Mouse (Mus musculus) adrenal gland, postnatal 36 days (tissue): Measurements from ENCODE around the gene Ddb2. TPM values are rescaled to one million over a fixed set of nuclear protein-coding genes. Genes with fewer than 3 reads are reported as not detected.

ENCODE experiments used
- DNase-seq, 2 experiments: peaks; one replicate each; pipeline ENCODE4 v3.0.0; 2021; ENCODE audit warnings: mixed read lengths in 1 of 2
- total RNA-seq, 2 experiments: library from RNA; stranded (reverse); gene quantifications; 2 replicates each; pipeline ENCODE4 v1.2.3; 2021

Gene Ddb2
- total RNA-seq, 2 experiments from 2014 or later, result 8.8 to 10.5 TPM

DNA sequence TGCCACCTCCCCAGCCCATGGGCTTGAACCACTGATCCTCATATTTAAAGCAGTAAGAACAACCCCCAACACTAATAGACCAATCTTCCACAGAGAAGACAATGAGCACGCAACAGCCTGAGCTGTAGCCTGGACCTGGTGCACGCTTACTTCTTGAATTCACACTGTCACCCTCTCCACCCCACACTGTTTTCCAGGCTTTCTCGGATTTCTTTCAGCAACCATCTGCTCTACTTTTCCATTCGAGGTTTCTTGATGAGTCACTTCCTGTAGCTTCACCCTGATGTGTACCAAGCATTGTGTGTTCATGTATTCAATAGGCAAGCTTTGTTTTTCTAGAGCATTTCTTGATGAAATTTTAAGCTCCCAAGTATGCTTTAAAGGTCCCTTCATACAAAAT lies 49.4 kb downstream of the Ddb2 start:
- no peak for DNase-seq

DNA sequence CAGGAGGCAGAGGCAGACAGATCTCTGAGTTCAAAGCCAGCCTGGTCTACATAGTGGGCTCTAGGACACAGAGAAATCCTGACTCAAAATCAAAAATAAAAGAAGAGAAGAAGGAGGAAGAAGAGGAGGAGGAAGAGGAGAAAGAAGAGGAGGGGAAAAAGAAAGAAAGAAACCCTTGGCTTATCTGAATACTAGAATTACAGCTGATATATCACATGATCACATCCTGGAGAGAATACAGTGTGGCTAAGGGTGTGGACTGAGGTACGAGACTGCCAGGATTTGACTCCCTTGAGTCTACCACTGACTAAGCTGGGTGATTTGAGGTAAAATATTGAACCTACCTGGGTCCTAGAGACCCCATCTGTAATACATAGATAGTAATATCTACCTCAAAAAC lies 50.6 kb downstream of the Ddb2 start:
- no peak for DNase-seq

DNA sequence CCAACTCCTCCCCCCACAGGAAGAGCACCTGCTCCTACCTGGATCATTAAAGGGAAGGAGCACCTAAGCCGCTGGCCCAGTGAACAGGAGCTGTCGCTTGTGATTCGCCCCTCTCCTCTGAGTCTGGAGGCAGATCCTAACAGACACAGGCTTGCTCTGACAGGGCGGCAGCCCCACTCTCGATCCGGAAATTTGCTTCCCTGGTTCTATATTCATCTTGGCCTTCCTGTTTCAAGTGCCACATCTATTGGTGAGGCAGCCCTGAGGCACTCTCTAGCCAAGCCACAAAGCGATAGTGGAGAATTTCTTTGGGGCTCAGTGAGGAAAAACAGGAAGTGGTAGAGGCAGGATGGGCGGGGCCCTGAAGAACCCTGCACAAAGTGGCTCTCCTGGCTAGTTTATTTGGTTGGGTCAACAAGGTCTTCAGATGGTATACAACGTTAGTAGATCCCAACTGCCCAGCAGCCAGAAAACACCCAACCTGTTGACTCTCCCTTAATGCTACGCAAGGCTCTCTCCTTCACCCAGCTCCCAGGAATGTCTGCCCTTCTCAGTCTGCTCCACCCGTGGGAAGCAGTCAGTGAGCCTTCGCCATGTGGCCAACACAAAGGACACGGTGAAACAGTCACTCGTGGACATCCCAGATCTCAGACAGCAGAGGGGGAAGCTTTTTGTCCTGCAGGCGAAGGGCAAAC lies 52.9 kb downstream of the Ddb2 start, which contains the start of gene Madd:
TSS of gene Madd (minus strand) at position 127 of the 695 bp plus-strand sequence.
- DNase-seq, result peak in 1 of 2 experiments; percentile 36

DNA sequence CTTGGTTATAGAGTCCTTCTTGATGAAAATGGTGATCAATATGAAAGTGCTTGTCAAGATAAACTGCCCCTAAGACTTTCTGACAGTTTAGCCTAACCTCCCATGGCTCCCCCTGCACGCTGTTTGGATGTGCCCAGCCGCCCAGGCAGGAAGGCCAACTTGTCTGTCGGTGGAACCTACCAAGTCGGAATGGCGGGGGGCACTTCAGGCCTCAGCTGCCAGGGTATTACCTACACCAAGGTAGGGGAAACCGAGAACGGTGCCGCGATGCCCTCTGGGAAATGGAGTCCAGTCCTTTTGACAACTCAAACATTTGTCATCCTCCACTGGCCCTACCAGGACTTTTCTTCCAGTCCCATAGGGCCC lies 53.7 kb downstream of the Ddb2 start:
- DNase-seq, result peak; percentile 94 to 96

DNA sequence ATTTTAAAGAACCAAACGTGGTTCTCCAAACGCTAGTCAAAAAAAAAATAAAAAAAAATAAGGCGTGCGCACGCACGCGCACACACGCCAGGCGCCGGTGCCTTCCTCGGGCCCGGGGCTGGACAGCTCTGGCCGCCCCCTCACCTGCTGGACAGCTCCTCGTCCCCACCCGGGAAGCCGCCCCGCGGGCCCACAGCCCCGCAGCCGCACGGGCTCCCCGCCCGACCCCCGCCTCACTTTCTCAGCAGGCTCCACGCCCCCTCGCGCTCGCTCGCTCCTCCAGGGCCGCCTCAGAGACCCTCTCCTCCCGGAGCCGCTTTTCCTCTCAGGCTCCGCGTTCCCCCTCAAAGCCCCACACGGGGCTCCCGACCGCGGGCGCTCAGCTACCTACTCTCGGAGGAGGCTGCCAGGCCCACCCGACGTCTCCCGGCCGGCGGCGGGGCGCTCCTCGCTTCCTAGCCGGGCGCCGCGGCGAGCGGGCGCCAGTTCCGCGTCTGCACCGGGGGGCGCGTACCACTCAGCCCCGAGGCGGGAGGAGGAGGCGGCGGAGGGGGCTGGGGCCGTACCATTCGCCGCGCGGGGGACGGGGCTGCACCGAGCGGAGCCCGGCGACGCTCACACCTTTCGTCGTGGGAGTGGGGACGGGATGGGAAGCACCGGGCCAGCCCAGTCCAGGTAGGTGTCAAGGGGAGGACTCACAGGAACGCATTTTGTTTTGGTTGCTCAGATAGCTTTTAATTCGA lies 54.2 kb downstream of the Ddb2 start:
- DNase-seq, result peak; percentile 69 to 82

DNA sequence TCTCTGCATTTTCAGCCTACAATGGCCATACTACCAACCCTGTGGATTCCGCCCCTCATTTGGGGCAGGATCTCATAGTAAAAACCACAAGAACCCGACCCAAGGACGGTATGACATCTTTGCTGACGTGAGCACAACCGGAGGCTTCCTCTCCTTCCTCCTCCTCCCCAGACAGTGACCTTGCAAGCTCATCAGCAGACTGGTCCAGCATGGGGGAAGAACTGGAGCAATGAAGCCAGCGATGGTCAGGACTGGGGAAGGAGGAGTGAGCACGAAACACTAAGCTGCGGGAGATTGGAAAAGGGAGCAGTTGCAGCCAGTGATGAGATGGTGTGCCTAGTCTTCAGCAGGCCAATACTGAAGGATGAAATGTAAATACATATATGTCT lies 54.8 kb downstream of the Ddb2 start:
- peak in 1 of 2 experiments; percentile 22 for DNase-seq

DNA sequence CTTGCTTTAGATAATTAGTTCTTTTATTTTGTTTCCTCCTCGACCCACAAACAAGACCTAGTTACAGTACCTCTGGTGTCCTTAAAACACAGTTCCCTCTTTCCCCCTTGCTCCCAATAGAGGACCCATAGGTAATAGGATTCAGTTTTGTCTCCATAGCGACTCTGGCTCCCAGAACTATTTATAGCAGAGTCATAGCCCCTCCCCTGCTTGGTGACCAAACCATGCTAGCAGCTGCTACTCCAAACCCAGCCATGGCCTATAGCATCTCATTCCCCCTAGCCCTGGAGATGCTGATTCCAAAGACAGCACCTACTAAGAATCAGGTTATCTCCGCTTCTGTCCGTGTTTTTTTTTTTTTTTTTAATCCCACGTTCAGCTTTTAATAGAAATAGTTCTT lies 56.1 kb downstream of the Ddb2 start:
- DNase-seq, result no peak

DNA sequence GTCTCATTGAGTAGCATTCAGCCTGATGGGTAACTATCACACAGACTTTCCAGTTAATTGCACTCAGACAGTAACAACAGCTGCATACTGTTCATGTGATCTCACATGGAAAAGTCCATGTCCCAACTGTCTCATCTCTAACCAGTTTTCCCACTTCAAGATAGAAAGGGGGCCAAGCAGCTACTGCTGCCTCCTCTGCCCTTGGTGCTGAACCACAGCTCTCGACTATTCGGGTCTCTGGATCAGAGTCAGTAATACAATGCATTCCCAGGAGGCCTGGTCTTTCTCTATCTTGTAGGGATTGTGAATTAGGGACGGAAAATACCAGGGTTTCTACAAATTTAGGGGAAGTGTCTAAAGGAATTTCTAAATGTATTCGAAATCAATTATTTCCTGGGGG lies 57.0 kb downstream of the Ddb2 start:
- DNase-seq, result no peak

DNA sequence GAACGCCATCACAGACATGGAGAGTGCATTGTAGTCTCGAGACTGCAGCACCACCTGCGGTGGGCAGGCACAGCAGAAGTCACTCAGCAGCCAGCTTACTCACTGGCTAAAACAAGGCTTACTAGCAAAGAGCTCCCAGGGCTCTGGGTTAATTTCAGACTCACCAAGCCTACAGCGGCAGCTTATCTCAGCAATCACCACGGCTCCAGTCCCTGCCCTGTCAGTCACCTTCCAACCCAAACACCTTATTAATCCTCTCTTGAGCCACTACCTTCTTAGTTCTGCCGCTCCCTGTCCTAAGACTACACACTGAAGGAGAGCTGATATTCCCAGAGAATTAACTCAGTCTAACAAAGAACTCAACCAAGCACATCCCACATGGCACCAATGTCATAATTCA lies 60.5 kb downstream of the Ddb2 start:
- no peak for DNase-seq

DNA sequence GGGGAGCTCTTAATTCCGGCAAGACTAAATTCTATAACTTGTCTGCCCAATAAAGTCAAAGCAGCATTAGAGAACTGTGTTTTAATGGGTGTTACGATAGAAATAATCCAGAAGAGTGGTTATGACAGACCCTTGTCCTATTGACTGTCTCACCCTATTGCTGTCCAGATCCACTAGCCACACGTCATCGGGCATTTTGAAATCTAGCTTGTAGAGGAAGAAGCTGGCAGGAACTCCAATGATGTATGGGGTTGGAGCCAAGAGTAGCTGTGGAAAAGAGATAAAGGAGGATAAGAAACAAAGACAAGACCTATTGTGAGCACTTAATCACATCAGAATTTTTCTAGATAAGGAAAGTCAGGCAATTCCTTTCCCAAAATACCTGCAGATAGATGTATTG lies 61.3 kb downstream of the Ddb2 start:
- no peak for DNase-seq

DNA sequence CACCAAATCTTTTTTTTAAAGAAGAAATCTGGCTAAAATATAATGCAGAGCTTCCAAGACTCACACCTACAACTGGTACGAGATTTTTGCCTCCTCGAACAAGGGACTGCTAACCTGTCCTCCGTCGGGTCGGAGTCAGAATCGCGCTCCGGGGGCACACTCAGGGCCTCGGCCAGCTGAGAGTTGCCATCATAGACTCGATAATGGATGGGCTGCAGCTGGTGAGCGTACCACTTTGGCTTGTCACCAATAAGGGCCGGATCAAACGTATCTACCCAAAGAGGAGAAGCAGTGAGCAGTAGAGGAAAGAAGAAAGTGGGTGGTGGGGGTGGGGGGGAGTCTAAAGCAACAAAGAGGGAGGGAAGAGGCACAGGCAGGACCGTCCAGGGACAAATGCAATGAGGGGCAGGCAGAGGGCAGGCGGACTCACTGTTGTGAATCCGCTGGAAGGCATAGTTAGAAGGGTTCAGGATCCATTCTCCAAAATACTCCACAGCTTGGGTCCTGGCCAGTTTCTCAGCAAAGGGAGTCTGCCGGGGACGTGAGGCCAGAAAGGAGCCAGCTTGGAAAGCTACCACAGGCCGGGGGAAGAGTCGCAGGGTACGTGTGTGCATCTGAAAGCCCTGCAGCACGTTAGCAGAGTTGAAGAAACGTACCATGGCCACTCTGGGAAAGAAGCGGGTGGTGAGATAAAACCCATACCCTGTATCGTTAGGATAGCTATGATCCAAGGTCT lies 67.0 kb downstream of the Ddb2 start:
- DNase-seq, result no peak

DNA sequence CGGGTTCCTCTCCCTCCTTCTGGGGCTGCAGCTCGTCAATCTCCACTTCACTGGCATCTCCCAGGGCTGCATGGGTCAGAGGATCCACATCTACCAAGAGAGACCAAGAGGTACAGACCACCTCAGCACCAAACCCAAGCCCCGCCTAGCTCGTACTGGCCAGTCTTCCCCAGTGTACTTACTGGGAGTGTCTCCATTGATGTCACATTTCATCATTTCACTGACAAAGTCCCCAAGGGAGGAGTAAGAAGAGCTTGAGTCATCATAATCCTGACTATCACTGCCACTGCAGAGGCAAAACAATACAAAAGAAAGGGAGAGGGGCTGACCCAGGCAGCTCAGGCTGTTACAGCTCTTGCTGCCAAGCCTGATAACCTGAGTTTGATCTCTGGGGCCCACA lies 69.2 kb downstream of the Ddb2 start:
- no peak for DNase-seq

DNA sequence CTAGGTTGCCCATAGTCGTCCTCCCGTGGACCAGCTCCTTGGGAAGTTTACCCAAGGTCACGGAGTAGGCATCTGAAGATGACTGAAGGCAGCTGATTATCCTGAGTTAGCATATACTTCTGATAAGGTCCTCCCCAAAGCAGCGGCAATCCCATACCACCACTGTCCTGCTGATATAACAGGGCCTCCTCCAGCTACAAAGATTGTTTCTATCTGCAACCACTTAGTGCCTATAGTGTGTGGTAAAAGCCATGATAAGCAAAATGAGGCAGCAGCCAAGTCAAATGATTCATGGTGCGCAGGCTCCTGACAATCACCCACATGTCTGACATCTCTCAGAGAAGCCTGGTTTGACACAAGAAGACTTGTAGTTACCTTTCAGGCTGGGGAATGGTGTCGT lies 71.8 kb downstream of the Ddb2 start:
- DNase-seq, result no peak

DNA sequence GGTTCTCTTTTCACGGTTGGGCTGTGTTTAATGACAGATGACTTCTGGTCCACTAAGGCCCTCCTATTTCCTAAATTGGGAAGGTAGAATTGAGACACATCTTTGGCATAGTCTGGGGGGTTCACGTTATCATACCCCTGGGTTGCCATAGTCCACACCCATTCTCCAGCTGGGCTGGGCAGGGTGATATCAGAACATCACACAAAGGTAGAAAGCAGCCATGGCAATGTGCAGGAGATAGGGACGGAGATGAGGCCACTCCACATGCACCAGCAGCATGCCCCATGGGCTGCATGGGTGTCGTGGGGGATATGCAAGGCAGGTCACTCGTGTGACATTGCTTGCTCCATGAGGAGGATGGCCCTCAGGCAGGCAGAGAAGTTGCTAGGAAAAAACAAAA lies 73.2 kb downstream of the Ddb2 start:
- no peak for DNase-seq

DNA sequence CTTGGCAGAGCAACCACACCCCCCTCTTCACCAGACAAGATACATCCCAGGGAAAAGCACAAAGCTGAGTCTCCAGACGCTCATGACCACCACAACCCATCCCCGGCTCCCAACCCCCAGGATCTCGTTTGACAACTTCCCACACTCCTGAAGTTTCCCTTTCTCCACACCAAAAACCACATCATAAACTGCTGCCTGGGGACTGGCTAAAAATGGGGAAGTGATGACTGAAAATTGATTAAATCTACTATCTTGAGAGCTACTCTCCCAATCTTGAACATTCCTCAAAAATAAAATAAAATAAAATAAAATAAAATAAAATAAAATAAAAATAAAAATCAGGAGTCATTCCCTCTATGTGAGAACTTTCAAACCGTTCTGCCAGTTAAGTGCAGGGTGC lies 73.8 kb downstream of the Ddb2 start:
- no peak for DNase-seq

Other genes starting within 250 kb of the Ddb2 start
- gene Rapsn, start 201.4 kb downstream of the Ddb2 start, total RNA-seq, result 1 to 10 TPM; 1.5 to 2.3 TPM
- gene Psmc3, start 183.0 kb downstream of the Ddb2 start, total RNA-seq, result 100 to 1,000 TPM; 193 to 228 TPM
- 10 to 100 TPM; 24.2 to 31.9 TPM for gene Slc39a13, start 166.6 kb downstream of the Ddb2 start, total RNA-seq
- gene Spi1, start 154.6 kb downstream of the Ddb2 start, total RNA-seq, result 1 to 10 TPM; 3.0 to 7.6 TPM
- not detected for gene Mybpc3, start 118.8 kb downstream of the Ddb2 start, total RNA-seq
- gene Madd, start 53.1 kb downstream of the Ddb2 start, total RNA-seq, result 10 to 100 TPM; 18.4 to 26.1 TPM
- 10 to 100 TPM; 26.2 to 34.3 TPM for gene Nr1h3, start 34.1 kb downstream of the Ddb2 start, total RNA-seq
- 10 to 100 TPM; 47.8 to 47.9 TPM for gene Acp2, start 34.1 kb downstream of the Ddb2 start, total RNA-seq
- 100 to 1,000 TPM in 1 of 2 experiments, 10 to 100 TPM in 1; 52.8 to 124 TPM for gene Pacsin3, start 19.0 kb upstream of the Ddb2 start, total RNA-seq
- gene Arfgap2, start 28.0 kb upstream of the Ddb2 start, total RNA-seq, result 10 to 100 TPM; 88.2 to 94.6 TPM
- 10 to 100 TPM; 19.3 TPM for gene 1110051M20Rik, start 207.7 kb upstream of the Ddb2 start, total RNA-seq
- 1 to 10 TPM; 4.3 to 4.8 TPM for gene Lrp4, start 220.5 kb upstream of the Ddb2 start, total RNA-seq